Mouse (Mus musculus) MEL (cell line): Measurements from ENCODE around the gene Rest. TPM values are rescaled to one million over a fixed set of nuclear protein-coding genes. Genes with fewer than 3 reads are reported as not detected.

Experiments used
- DNase-seq: peaks from one replicate; pipeline ENCODE4 v3.0.0; 2011; ENCODE audit warnings: low read depth, low spot score
- H3K27ac ChIP-seq: 2 replicates; pipeline ENCODE4 v1.5.1; 2012; ENCODE audit warnings: low read depth, mild to moderate bottlenecking, control low read depth, low read length, moderate library complexity; ENCODE audit not compliant: control insufficient read depth
- H3K27me3 ChIP-seq, 2 experiments: fragments of 150-350 bp in 1 of 2; sonication (generic) in 1 of 2; 2 replicates each; pipeline ENCODE4 v1.6.1; 2012; ENCODE audit warnings: low read length in 2 of 2, mild to moderate bottlenecking in 2 of 2, improper control_type of control experiment in 1 of 2, moderate library complexity in 1 of 2; ENCODE audit not compliant: insufficient read depth in 2 of 2, control insufficient read depth in 1 of 2
- H3K36me3 ChIP-seq, 2 experiments: 2 replicates each; pipeline ENCODE4 v1.6.1; 2012 to 2014; ENCODE audit warnings: low read length in 2 of 2, improper control_type of control experiment in 1 of 2, inconsistent platforms in 1 of 2, mild to moderate bottlenecking in 1 of 2; ENCODE audit not compliant: insufficient read depth in 2 of 2, control insufficient read depth in 1 of 2
- H3K4me1 ChIP-seq, 2 experiments: fragments of 150-350 bp in 1 of 2; sonication (generic) in 1 of 2; 2 replicates each; pipeline ENCODE4 v1.6.1; 2012; ENCODE audit warnings: low read length in 2 of 2, improper control_type of control experiment in 1 of 2, mild to moderate bottlenecking in 1 of 2; ENCODE audit not compliant: insufficient read depth in 2 of 2, control insufficient read depth in 1 of 2
- H3K4me3 ChIP-seq, 2 experiments: fragments of 150-350 bp in 1 of 2; sonication (generic) in 1 of 2; 2 replicates each; pipeline ENCODE4 v1.5.1; 2012; ENCODE audit warnings: low read depth in 2 of 2, low read length in 2 of 2, mild to moderate bottlenecking in 2 of 2, moderate library complexity in 2 of 2, control low read depth in 1 of 2, improper control_type of control experiment in 1 of 2; ENCODE audit not compliant: control insufficient read depth in 1 of 2, insufficient read depth in 1 of 2
- H3K79me2 ChIP-seq: 2 replicates; pipeline ENCODE4 v1.6.1; 2012; ENCODE audit warnings: mild to moderate bottlenecking, low read length, moderate library complexity; ENCODE audit not compliant: control insufficient read depth, poor library complexity, insufficient read depth
- H3K9ac ChIP-seq: 2 replicates; pipeline ENCODE4 v1.6.1; 2012; ENCODE audit warnings: low read depth, mild to moderate bottlenecking, control low read depth, low read length, moderate library complexity; ENCODE audit not compliant: control insufficient read depth, poor library complexity, severe bottlenecking
- H3K9me3 ChIP-seq: fragments of 150-350 bp; sonication (generic); replicated peaks from 2 replicates; pipeline ENCODE4 v1.6.1; 2012; ENCODE audit warnings: mild to moderate bottlenecking, low read length, improper control_type of control experiment, moderate library complexity; ENCODE audit not compliant: insufficient read depth
- BHLHE40 ChIP-seq: IDR thresholded peaks from 2 replicates; pipeline ENCODE4 v1.6.1; 2012; ENCODE audit warnings: low read depth, mild to moderate bottlenecking, inconsistent platforms, low read length, improper control_type of control experiment, borderline replicate concordance
- CHD1 ChIP-seq: IDR thresholded peaks from 2 replicates; pipeline ENCODE4 v1.6.1; 2012; ENCODE audit warnings: low read depth, mild to moderate bottlenecking, inconsistent platforms, low read length, improper control_type of control experiment
- CHD2 ChIP-seq: IDR thresholded peaks from 2 replicates; pipeline ENCODE4 v1.6.1; 2011; ENCODE audit warnings: low read length, improper control_type of control experiment
- CTCF ChIP-seq, 3 experiments: IDR thresholded peaks in 2 of 3; conservative IDR thresholded peaks in 1 of 3; 2 replicates each; pipeline ENCODE4 v1.5.1; 2011 to 2012; ENCODE audit warnings: low read length in 3 of 3, low read depth in 2 of 3, mild to moderate bottlenecking in 2 of 3, improper control_type of control experiment in 1 of 3, inconsistent platforms in 1 of 3, mixed read lengths in 1 of 3, moderate library complexity in 1 of 3; ENCODE audit not compliant: control insufficient read depth in 1 of 3, insufficient read depth in 1 of 3, poor library complexity in 1 of 3, severe bottlenecking in 1 of 3
- ELF1 ChIP-seq: IDR thresholded peaks from 2 replicates; pipeline ENCODE4 v1.6.1; 2014; ENCODE audit warnings: low read depth, mild to moderate bottlenecking, inconsistent platforms, low read length, improper control_type of control experiment, moderate library complexity
- GATA1 ChIP-seq: IDR thresholded peaks from 2 replicates; pipeline ENCODE4 v1.6.1; 2011; ENCODE audit warnings: low read depth, low read length, improper control_type of control experiment
- MAFK ChIP-seq: IDR thresholded peaks from 2 replicates; pipeline ENCODE4 v1.6.1; 2011; ENCODE audit warnings: low read depth, mild to moderate bottlenecking, low read length, improper control_type of control experiment, borderline replicate concordance
- MAX ChIP-seq: IDR thresholded peaks from 2 replicates; pipeline ENCODE4 v1.6.1; 2011; ENCODE audit warnings: low read length, improper control_type of control experiment
- MAZ ChIP-seq: IDR thresholded peaks from 2 replicates; pipeline ENCODE4 v1.6.1; 2012; ENCODE audit warnings: low read depth, mild to moderate bottlenecking, inconsistent platforms, low read length, improper control_type of control experiment
- MXI1 ChIP-seq: IDR thresholded peaks from 2 replicates; pipeline ENCODE4 v1.6.1; 2011; ENCODE audit warnings: mild to moderate bottlenecking, low read depth, low read length, improper control_type of control experiment
- MYC ChIP-seq: IDR thresholded peaks from 2 replicates; pipeline ENCODE4 v1.6.1; 2011; ENCODE audit warnings: low read depth, mild to moderate bottlenecking, low read length, improper control_type of control experiment, moderate library complexity
- NELFE ChIP-seq: IDR thresholded peaks from 2 replicates; pipeline ENCODE4 v1.6.1; 2011; ENCODE audit warnings: low read depth, low read length, improper control_type of control experiment
- NRF1 ChIP-seq: IDR thresholded peaks from 2 replicates; pipeline ENCODE4 v1.6.1; 2014; ENCODE audit warnings: low read depth, mild to moderate bottlenecking, inconsistent platforms, low read length, improper control_type of control experiment, moderate library complexity; ENCODE audit not compliant: poor library complexity, insufficient read depth, severe bottlenecking
- POLR2AphosphoS2 ChIP-seq: IDR thresholded peaks from 2 replicates; pipeline ENCODE4 v1.6.1; 2011; ENCODE audit warnings: low read length, improper control_type of control experiment
- POLR2AphosphoS5 ChIP-seq: IDR thresholded peaks from 2 replicates; pipeline ENCODE4 v1.6.1; 2012; ENCODE audit warnings: low read depth, borderline replicate concordance, mild to moderate bottlenecking, inconsistent platforms, low read length, moderate library complexity, mixed read lengths
- RAD21 ChIP-seq: IDR thresholded peaks from 2 replicates; pipeline ENCODE4 v1.6.1; 2011; ENCODE audit warnings: mild to moderate bottlenecking, low read depth, low read length, improper control_type of control experiment
- SIN3A ChIP-seq: IDR thresholded peaks from 2 replicates; pipeline ENCODE4 v1.6.1; 2012; ENCODE audit warnings: low read length, improper control_type of control experiment, inconsistent platforms
- SMC3 ChIP-seq: IDR thresholded peaks from 2 replicates; pipeline ENCODE4 v1.6.1; 2011; ENCODE audit warnings: low read depth, low read length, improper control_type of control experiment
- TBP ChIP-seq: IDR thresholded peaks from 2 replicates; pipeline ENCODE4 v1.8.0; 2011; ENCODE audit warnings: low read depth, low read length, improper control_type of control experiment
- UBTF ChIP-seq: IDR thresholded peaks from 2 replicates; pipeline ENCODE4 v1.6.1; 2012; ENCODE audit warnings: low read depth, mild to moderate bottlenecking, inconsistent platforms, low read length, improper control_type of control experiment, moderate library complexity, borderline replicate concordance; ENCODE audit not compliant: insufficient read depth
- USF1 ChIP-seq: IDR thresholded peaks from 2 replicates; pipeline ENCODE4 v1.6.1; 2014; ENCODE audit warnings: low read depth, mild to moderate bottlenecking, inconsistent platforms, low read length, improper control_type of control experiment, moderate library complexity
- USF2 ChIP-seq, 2 experiments: IDR thresholded peaks; 2 replicates each; pipeline ENCODE4 v1.6.1; 2011 to 2012; ENCODE audit warnings: improper control_type of control experiment in 2 of 2, low read length in 2 of 2, borderline replicate concordance in 1 of 2, inconsistent platforms in 1 of 2, low read depth in 1 of 2, mild to moderate bottlenecking in 1 of 2; ENCODE audit not compliant: insufficient read depth in 1 of 2
- ZC3H11A ChIP-seq: IDR thresholded peaks from 2 replicates; pipeline ENCODE4 v1.6.1; 2012; ENCODE audit warnings: low read depth, mild to moderate bottlenecking, inconsistent platforms, low read length, improper control_type of control experiment
- ZMIZ1 ChIP-seq: IDR thresholded peaks from 2 replicates; pipeline ENCODE4 v1.6.1; 2012; ENCODE audit warnings: low read depth, mild to moderate bottlenecking, inconsistent platforms, low read length, improper control_type of control experiment, moderate library complexity
- ZNF384 ChIP-seq: IDR thresholded peaks from 2 replicates; pipeline ENCODE4 v1.6.1; 2012; ENCODE audit warnings: low read depth, mild to moderate bottlenecking, inconsistent platforms, low read length, improper control_type of control experiment
- polyA plus RNA-seq, 2 experiments: library from polyadenylated mRNA; stranded (reverse) in 1 of 2; unstranded in 1 of 2; fragments of >175 nt in 1 of 2; fragments of >200 nt in 1 of 2; gene quantifications; 2 replicates each; pipeline versions ENCODE4 v1.2.1 to v1.2.4; 2012; ENCODE audit warnings: low replicate concordance in 2 of 2, low read depth in 1 of 2; ENCODE audit not compliant: insufficient read length in 2 of 2, insufficient read depth in 1 of 2, missing spikeins in 1 of 2
- total RNA-seq: library from RNA; depleted of rRNA; stranded (reverse); fragments of 300-350 nt; gene quantifications from 2 replicates; pipeline ENCODE4 v1.2.3, GENCODE M21; 2012

Gene Rest
- total and polyA plus RNA-seq, 3 experiments = 7.4 to 20.6 (median 19.3) TPM

- TF ChIP-seq CHD2 (no peak), USF1 (no peak), MAFK (no peak), NRF1 (no peak), MAX (no peak), SIN3A (peak; percentile 40; the same call in 1 of the 2 replicates)
Measured at GRCm38 (mm10) chr5:77223043-77223975, 42.0 kb upstream of the Rest start (continued).

DNA sequence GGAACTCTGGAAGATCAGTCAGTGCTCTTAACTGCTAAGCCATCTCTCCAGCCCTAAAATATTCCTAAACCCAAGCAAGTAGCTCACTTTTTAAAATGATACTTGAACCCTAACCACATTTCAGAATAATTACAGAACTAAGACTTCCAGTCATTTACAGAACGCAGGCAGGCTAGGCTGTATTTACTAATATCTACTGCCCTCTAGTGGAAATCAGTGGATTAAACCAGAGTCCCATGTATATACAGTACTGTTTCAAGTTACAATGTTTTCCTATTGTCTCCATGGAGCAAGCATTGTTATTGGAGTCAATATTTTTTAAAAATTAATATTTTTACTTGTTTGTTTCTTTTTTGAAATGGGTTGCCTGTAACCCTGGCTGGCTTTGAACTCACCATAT lies 36.3 kb upstream of the Rest start:
- DNase-seq = peak; percentile 84
- H3K27ac ChIP-seq = no peak overlapping the region
- TF ChIP-seq ELF1 (no peak), MYC (peak; percentile 54; the same call in 1 of the 2 replicates), POLR2AphosphoS2 (no peak), ZMIZ1 (no peak), NELFE (no peak), SMC3 (peak; percentile 72), UBTF (no peak), BHLHE40 (no peak), MXI1 (no peak), USF2 (IDR thresholded peaks at IDR 0.05; ENCODE audit: borderline replicate concordance in 1 of 2, insufficient read depth in 1 of 2, low read depth in 1 of 2, low read length in 2 of 2) (no peak), ZC3H11A (peak; percentile 64), MAZ (no peak), SIN3A (peak; percentile 17; the same call in 1 of the 2 replicates), ZNF384 (no peak), POLR2AphosphoS5 (no peak), TBP (no peak; the same call in 1 of the 2 replicates), CTCF (IDR thresholded peaks at IDR 0.05 in 2 of 3, conservative IDR thresholded peaks at IDR 0.05 in 1 of 3; ENCODE audit: control insufficient read depth in 1 of 3, insufficient read depth in 1 of 3, low read depth in 2 of 3, low read length in 3 of 3, poor library complexity in 1 of 3, severe bottlenecking in 1 of 3) (peak; percentile 47 to 93 (median 69)), CHD1 (no peak), GATA1 (no peak), RAD21 (peak; percentile 91)
- peaks cover 1 to 2% of the 10 kb centered on the region in 2 experiments for H3K27me3 ChIP-seq
- H3K79me2 ChIP-seq = no peaks in the 10 kb centered on the region
- no peak overlapping the region for H3K9ac ChIP-seq
- H3K4me1 ChIP-seq = 0 out of 4 replicates have a peak, but pooled peaks cover 0 to 2% of the 10 kb centered on the region in 2 experiments
- H3K9me3 ChIP-seq = no peaks in the 10 kb centered on the region
- H3K36me3 ChIP-seq = peaks cover 0 to 3% of the 10 kb centered on the region in 2 experiments; a peak in 1 of 4 replicates
- H3K4me3 ChIP-seq = no peak overlapping the region
